Mouse (Mus musculus): ENCODE results near the gene Ndufaf5. TPM values are rescaled to one million over a fixed set of nuclear protein-coding genes. Genes with fewer than 3 reads are reported as not detected.
"Not testable (repeated sequence)": the region's sequence is repeated elsewhere in the genome, so short reads cannot be mapped to it uniquely, and the experiment has no call there.

The Ndufaf5 gene
- total RNA-seq (2021): 10 to 100 TPM; 49.3 to 57.1 TPM
- long read RNA-seq, experiment 1, transcript Ndufaf5-201 (11 exons, 1,166 nt): major isoform, 33 of 41 reads
- long read RNA-seq, experiment 1, partial matches to known transcripts: 1 of 41 reads
- long read RNA-seq, experiment 1, other reads (novel, unspliced or antisense): 7 of 41 reads
- long read RNA-seq, experiment 2, transcript Ndufaf5-201 (11 exons, 1,166 nt): major isoform, 29 of 35 reads
- long read RNA-seq, experiment 2, partial matches to known transcripts: 0 of 35 reads
- long read RNA-seq, experiment 2, other reads (novel, unspliced or antisense): 6 of 35 reads

DNA sequence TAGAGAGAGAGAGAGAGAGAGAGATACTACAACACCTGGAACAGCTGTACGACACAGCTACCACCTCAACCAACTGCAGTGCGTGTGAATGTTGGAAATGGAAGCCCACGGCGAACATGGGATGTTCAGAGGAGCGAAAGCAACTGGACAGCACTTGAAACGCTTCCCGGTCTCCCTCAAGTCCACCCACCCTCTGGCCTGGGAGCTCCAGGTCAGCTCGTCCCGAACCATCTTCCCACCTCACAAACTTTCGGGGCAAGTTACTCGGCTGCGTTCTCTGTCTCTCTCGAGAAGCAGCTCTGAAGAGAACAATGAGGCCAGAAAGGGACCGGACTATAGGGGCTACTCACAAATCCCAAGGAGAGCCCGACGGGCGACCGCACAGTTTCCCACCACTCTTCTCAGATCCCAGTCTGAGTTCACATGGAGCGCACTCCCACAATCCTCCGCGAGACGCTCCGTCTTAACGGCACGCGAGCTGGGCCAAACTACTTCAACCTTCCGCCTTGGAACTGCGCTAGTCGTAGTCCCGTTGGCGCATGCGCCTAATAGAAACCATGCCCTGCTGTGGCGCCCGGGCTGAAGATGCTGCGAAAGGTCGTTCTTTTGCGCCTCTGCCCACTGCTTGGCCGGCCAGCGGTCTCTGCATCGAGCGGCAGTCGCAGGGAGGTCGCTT, at the start of gene Ndufaf5, which contains the start of gene Esf1:
Gene Ndufaf5, plus strand, starts transcription at position 523 of the 676 bp plus-strand sequence.
Gene Esf1, minus strand, starts transcription at position 438 of the 676 bp plus-strand sequence.
- peak; percentile 99 for DNase-seq (ENCODE audit: low spot score in 2 of 2)

DNA sequence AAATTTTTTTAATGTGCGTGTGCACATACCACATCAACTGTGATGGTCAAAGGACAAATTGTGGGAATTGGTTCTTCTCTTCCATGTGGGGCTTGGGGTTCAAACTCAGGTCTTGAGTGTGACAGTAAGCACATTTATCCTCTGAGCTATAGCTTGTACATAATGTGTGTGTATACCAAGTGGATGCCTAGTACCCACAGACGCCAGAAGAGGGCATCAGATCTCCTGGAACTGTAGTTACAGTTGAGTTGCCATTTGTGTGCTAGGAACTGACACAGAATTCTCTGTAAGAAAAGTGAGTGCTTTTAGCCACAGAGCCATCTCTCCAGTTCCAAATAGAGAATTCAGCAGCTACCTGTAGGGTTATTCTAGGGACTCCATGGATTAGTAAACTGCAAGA, 44.9 kb upstream of the Ndufaf5 start:
- no peak for DNase-seq (ENCODE audit: low spot score in 2 of 2)

DNA sequence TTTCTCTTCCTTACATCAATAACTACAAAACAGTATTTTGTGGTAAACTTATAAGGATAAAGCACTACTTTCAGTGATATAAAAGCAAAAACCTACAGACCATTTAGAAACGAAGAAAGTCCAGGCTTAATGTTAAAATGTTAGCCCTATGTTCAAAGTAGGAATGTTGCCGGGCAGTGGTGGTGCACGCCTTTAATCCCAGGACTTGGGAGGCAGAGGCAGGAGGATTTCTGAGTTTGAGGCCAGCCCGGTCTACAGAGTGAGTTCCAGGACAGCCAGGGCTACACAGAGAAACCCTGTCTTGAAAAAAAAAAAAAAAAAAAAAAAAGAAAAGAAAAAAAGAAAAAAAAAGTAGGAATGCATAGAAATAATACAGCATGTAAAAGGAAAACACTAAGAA, 18.7 kb upstream of the Ndufaf5 start, which contains the start of gene Gm17374:
Gene Gm17374, plus strand, starts transcription at position 301 of the 400 bp plus-strand sequence.
- not testable (repeated sequence) for DNase-seq (ENCODE audit: low spot score in 2 of 2)

DNA sequence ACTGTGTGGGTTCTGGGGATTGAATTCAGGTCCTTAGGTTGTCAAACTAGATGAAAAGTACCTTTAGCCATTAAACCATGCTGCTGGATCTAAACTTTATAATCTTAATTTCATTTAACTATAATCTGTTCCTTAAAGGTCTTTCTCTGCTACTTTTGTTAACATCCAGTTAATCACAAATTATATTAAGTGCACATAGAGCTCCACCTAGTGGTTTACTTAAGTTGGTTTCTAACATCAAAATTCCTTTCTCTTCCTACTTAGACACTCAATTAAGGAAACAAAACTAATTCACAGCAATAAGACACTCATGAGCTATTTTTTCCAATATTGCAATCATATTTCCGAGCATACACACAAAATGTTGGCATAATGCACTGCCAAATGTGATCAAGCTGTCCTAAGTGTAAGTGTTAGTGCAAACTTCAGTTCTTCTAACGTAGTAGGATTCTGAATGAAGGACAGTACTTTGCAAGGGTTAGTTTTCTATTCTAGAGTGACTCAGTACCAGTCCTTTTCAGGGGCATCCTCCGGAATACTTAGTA, 11.2 kb upstream of the Ndufaf5 start:
- no peak for DNase-seq (ENCODE audit: low spot score in 2 of 2)

DNA sequence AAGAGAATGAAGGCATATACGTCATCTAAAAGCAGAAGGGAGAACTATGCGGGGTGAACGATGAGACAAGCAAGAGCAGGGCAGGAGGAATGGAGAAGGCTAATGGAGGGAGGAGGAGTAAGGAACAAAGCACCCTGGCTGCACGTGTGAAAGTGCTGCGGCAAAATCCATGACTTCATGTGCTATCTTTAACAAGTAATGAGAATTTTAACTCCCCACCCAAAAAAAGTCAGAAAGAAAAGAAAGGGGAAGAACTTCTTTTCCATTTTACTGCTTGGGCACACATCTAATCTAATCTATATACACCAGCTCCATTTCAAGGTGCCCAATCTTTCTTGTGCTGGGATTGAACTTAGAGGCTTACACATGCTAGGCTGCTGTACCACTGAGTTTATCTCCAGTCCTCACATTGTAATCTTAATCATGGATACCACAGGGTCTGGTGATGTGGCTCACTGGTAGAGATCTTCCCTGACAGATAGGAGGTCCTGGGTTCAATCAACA, 7.0 kb upstream of the Ndufaf5 start:
- no peak for DNase-seq (ENCODE audit: low spot score in 2 of 2)

DNA sequence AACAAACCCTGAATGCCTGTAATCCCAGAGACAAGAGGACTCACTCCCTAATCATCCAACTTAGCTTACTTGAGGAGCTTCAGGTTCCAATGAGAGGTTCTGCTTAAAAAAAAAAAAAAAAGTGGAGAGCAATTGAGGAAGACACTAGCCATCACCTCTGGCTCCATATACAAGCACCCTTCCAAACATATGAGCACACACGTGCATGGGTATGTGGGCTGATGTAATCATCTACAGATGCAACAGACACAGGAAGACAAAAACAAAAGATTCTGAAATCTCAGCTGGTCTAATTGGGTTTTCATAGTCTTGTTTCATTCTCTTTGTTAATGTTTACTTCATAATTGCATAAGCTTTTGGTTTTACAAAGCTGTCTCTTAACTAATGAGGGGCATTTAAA, 1.4 kb upstream of the Ndufaf5 start:
- DNase-seq (ENCODE audit: low spot score in 2 of 2): no peak

DNA sequence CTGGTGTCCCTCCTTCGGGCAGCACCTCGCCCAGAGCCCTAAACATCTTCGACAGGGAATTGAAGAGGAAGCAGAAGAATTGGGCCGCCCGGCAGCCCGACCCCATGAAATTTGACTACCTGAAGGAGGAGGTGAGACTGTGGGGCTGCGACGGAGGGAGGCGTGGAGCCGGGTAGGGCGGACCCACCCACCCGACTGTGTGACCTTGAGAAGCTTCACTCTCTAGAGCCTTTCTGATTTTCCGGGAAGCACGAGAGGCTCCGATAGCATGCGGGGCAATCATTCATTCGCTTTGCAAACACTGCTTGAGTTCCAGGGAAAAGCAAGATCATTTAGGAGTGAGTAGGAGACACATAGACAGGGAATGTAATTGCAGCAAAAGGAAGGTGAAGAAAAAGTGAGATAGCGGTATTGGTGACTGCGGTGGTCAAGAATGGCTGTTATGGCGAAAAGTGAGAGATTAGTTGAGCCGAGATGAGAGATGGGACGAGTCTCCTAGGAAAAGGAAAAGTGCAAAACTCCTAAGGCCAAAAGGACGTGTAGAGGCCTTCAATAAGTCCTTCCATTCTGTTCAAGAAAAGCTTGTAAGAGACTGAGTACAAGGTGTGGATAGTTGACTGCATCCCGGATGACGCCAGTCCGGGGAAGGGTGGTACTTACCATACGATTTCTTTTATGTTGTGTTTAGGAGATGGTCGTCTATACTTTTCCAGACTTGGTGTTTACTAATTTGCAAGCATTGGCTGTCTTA, 529 bp downstream of the Ndufaf5 start:
- peak in 1 of 2 experiments; percentile 27 for DNase-seq (ENCODE audit: low spot score in 2 of 2)

DNA sequence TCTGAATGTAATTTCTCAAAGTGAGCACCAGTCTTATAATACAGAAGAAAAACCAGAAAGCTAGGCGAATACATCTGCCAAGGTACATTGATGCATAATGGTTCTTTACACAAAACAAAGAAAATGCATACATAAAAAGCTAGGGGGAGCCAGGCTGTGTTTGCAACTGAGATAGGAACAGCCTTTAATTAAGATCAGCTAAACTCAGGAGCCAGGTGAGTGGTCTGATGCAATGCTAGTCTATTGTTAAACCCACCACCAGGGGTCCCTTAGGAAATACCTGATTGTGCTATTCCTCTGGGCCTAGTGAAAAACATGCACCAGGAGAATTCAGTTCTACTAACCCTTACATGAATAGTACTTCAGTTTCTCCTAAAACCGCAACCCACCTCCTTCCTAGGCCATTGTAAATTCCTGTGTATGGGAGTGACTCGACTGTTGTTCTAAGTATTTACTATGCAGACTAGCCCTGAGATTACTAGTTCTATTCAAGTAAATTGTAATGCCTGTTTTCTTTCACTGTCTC, 15.3 kb downstream of the Ndufaf5 start:
- DNase-seq (ENCODE audit: low spot score in 2 of 2): not testable (repeated sequence)

DNA sequence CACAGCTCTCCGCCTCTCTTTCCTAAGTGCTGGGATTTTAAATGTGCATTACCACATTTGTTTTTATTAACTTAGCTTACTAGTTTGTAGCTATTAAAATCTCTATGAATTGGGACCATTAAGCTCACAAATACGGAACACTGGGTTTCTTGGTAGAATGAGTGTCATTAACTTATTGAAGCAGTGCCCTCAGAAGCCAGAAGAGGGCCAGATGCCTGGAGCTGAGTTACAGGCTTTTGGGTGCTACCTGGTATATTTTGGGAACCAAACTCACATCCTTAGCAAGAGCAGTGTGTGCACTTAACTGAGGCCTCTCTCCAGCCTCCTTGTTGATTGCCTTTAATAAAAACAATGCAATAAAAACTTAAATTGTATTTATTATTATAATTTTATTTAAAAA, 30.3 kb downstream of the Ndufaf5 start:
- no peak for DNase-seq (ENCODE audit: low spot score in 2 of 2)

DNA sequence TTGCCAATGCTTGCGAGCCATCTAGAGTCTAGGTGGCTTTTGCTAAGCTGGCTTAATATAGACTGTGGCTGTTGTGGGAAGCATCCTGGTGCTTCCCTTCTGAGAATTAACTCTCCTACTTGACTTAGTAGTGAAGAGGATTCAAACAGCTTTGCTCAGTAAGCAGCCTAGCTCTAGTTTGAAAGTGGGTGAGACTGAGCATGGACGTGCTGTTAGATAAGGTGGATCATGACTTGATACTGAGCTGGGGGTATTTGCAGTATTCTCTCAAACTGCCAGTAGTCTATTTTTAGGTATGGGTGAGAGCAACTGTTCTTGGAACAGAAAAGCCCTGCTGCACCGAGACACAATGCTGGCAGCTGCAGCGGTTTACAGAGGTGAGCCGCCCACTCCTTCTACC, 32.1 kb downstream of the Ndufaf5 start:
- no peak for DNase-seq (ENCODE audit: low spot score in 2 of 2)

DNA sequence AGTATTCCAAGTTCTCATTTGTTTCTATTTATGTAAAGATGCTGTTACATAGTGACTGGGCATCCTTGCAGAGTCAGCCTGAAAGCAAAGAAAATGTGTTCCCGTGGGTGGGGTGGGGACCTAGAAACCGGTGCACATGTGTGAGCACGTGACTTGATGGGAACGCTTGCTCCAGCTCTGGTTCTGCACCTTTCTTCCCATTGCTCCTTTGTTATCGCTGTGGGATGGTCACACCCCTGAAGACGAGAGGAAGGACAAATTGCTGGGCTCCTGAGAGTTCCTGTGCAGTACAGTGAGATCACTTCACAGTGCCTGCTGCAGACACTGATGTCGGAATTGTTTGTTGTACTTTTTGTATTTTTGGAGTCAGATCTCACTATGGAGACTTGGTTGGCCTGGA, 33.3 kb downstream of the Ndufaf5 start:
- no peak for DNase-seq (ENCODE audit: low spot score in 2 of 2)

DNA sequence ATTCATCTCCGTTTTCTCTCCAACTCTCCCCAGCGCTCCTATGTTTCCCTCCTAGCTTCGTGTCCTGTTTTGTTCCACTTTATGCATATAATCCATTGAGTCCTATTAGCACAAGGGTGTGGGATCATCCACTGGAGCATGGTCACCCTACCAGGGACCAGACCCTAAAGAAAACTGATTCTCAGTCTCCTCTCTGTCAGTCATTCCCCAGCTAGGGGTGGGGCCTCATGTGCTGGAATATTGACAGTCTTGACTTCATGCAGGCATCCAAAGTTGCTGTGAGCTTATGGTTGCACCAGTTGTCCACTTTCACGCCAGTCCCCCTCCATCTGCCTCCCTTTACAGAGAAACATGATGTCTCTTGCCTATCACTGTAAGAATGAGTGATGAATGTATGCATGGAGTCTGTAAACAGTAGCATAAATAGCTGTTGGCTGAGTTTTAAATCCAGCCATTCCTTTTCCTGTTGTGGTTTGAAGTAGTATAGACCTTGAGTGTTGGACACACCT, 44.1 kb downstream of the Ndufaf5 start:
- no peak for DNase-seq (ENCODE audit: low spot score in 2 of 2)

DNA sequence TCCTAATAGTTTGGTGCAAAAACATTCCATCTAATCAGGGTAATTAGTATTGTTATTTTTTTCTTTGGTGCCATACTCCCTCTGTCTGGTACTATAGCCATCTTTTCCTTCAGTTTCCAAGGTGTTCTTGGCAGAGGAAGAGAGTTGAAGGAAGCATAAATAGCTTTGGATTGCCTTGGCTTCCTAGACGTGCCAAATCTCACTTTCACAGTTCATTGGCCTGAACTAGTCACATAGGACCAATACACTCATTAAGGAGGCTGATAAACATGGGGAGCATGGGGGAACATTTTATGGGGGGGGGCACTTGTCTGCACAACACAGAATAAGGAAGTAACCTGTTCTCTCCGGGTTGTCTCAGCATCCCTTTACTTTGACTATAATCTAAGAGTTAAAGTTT, 45.0 kb downstream of the Ndufaf5 start:
- DNase-seq (ENCODE audit: low spot score in 2 of 2): no peak

DNA sequence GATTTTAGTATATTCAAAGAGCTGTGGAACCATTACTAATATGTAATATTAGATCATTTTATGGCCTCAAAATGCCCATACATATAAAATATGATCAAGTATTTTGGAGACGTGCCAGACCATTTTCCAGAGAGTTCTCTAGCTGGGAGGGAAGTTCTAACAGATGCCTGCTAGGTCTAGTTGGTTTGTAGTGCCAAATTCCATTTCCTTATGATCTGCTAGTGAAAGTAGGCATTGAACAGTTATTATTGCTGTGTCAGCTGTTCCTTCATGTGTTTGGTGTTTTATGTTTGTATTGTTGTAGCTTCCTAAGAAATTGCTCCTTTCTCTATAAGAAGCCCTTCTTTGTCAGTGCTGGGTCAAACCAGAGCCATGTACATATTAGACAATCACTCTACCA, 45.5 kb downstream of the Ndufaf5 start:
- no peak for DNase-seq (ENCODE audit: low spot score in 2 of 2)

DNA sequence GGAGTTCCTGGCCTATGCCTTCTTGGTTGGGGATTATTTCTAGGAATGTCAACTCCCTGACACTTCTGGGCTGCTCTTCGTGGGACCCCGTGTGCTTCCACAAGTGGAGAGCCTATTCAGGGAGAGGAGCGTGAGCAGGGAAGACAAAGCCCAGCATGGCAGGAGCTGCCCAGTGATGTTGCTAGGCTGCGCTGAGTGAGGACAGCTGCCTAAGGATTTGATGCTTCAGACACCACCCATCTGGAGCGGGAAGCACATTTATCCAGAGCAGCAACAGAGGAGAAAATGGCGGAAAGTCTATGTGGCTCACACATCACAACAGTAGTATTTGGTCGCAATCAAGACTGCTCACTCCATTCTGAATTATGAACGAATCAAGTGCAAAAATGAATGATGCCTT, 49.9 kb downstream of the Ndufaf5 start:
- no peak for DNase-seq (ENCODE audit: low spot score in 2 of 2)

DNA sequence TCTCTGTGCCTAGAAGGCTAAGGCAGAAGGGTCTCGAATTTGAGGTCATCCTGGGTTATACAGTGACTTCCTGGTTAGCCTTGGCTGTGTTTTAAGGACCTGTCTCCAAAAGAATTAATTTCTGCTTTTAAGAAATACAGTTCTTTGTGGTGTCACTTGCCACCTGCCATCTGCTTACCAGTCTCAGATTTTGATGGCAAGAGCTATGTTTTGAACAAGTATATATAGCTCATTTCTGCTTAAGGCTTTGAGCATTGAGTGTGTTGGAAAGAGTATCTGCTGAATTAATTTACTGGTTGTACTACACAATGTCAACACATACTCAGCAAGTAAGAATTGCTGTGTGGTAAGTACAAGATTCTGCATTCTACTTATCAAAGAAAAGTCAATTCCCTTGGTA, 59.8 kb downstream of the Ndufaf5 start:
- no peak for DNase-seq (ENCODE audit: low spot score in 2 of 2)

DNA sequence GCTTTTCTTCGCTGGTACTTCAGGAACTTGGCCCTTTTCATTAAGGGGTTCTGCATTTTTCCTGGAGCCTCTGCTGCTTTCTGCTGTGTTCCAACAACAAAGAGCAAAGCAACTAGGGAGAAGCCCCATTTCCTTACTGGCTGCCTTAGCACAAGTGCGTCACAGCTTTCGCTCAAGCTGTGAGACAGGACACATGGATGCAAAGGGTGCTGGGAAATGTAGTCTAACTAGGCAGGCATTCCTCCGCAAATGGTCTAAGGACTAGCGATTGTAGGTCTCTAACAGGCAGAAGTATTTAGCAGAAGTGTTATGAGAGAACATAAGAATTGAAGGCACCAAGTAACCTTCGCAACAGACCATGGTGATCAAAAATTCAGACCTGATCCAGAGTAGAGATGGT, 66.8 kb downstream of the Ndufaf5 start:
- DNase-seq (ENCODE audit: low spot score in 2 of 2): peak in 1 of 2 experiments; percentile 4

DNA sequence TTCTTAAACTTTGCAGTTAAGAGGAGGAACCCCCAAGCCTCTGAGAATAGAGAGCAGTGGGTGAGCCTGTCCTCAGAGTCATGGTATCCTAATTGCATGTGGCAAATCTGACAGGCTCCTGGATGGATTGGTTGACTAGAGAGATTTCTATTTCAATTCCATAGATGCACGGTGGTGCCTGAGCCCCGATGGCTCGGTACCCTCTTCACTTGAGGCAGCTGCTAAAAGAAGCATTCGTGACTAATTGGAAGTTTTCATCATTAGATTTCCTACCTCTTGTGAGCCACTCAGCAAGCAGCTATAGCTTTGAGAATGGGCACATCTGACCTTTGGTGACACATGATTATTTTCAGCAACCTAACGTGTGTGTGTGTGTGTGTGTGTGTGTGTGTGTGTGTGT, 71.9 kb downstream of the Ndufaf5 start:
- no peak for DNase-seq (ENCODE audit: low spot score in 2 of 2)

DNA sequence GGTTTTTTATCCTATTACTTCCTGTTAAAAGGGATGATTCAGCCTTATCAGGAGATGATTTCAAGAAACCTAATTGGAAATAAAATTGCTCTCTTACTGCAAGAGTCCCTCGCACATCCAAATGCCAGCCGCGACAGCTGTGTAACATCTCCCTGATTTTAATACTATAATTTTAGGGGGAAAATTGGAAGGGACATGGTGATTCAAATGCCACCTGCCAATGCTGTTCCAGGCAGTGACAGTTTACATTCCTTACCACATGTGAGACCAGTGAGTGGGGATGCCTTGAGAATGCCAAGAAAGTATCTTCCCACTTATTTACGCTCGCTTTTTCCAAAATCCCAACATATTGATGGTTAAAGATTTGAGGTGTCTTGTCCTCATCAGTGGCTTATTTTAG, 72.7 kb downstream of the Ndufaf5 start:
- no peak for DNase-seq (ENCODE audit: low spot score in 2 of 2)
